Mouse (Mus musculus) megakaryocyte, embryonic 14.5 days (primary cell): ENCODE data around the gene Setmar.

Experiments
- FLI1 ChIP-seq: IDR thresholded peaks from 2 replicates; pipeline ENCODE4 v1.6.1; 2012; ENCODE audit warnings: low read length, inconsistent platforms, mixed read lengths
- GATA1 ChIP-seq: IDR thresholded peaks from 3 replicates; pipeline ENCODE4 v1.6.1; 2012; ENCODE audit warnings: mixed read lengths, low read length, inconsistent platforms, borderline replicate concordance

DNA sequence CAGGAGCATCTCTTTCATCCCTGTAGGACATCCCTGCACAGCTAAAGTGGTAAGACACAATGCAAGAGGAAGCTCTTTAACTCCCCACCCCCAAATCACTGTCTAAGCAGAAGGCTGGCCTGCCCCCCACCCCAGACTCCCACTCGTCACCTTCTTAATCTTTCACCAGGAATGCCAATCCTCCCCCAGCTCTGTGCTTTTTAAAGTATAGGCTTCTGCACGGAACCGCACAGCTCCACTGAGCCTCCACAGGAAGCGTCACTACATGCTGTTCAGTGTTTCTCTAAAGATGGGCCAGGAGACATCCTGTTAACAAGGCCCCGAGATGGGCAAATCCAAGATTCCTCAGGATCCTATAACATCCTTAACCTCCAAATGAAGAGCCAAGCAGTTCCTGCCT lies 8.2 kb downstream of the Setmar start:
- TF ChIP-seq GATA1: no peak
- TF ChIP-seq FLI1: no peak
